Mouse (Mus musculus) bone marrow, adult 2 months (tissue): ENCODE data around the gene Amacr.

Experiments
- CTCF ChIP-seq: fragments of 200-500 bp; IDR thresholded peaks from 2 replicates; pipeline ENCODE4 v1.5.1; 2011; ENCODE audit warnings: low read length, control low read depth; ENCODE audit not compliant: control insufficient read depth, insufficient read depth
- POLR2A ChIP-seq: fragments of 200-500 bp; IDR thresholded peaks from 2 replicates; pipeline ENCODE4 v1.6.1; 2011; ENCODE audit warnings: low read depth, mild to moderate bottlenecking, control low read depth, low read length, borderline replicate concordance; ENCODE audit not compliant: control insufficient read depth

GRCm38 (mm10) chr15:11042828-11043227 is 61.3 kb downstream of the Amacr start:
- TF ChIP-seq CTCF (no peak), POLR2A (no peak)
